Mouse (Mus musculus) left cerebral cortex, adult 8-10 months (tissue): Measurements from ENCODE around the gene Ccl25. TPM values are rescaled to one million over a fixed set of nuclear protein-coding genes. Genes with fewer than 3 reads are reported as not detected.
A peak's percentile ranks its signal among the peaks of the same experiment; 100 is the strongest.

ENCODE experiments used
- DNase-seq, 2 experiments: peaks; one replicate each; pipeline ENCODE4 v3.0.0; 2022; ENCODE audit warnings: low spot score in 2 of 2
- total RNA-seq, 4 experiments: library from RNA; stranded (reverse); gene quantifications; 2 replicates each; pipeline ENCODE4 v1.2.4; 2022

Ccl25 gene
- total RNA-seq: 10 to 100 TPM; 18.5 to 23.5 (median 21.9) TPM

DNA sequence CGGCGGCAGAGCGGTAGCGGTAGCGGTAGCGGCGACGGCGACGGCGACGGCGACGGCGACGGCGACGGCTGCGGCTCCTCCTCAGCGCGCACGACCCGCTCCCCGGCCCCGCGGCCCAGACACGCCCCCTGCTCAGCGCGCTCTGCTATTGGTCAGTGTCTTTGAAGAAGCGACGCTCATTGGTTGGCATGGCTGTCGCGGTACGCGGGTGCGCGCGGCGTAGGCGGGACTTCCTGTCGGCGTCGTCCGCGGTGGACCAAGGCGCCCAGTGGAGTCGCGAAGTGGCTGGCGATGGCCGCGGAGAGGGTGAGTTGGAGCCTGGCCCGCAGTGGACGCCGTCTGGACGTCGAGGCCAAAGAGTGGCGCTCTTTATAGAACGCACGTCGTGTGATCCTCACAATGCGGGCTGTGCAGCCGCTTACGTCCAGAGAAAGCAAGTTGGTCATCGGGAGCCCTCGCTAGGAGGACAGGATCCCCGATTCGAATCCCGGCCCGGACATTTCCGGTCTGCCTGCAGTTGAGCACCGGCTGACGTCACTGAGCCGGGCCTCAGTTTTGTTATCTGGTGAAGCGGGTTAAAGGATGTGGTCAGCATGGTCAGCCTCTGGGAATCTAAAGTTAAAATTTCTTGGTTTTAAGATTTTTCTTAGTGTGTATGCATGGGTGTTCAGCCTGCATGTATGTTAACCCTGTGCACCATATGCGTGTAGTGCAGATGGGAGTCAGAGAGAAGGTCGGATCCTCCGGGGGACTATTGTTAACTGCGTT, at the start of gene Ccl25, which contains the start of gene Elavl1:
Gene Ccl25, plus strand, starts transcription at position 228 of the 768 bp plus-strand sequence.
Gene Elavl1, minus strand, starts transcription at position 431 of the 768 bp plus-strand sequence.
- peak; percentile 96 to 97 for DNase-seq

DNA sequence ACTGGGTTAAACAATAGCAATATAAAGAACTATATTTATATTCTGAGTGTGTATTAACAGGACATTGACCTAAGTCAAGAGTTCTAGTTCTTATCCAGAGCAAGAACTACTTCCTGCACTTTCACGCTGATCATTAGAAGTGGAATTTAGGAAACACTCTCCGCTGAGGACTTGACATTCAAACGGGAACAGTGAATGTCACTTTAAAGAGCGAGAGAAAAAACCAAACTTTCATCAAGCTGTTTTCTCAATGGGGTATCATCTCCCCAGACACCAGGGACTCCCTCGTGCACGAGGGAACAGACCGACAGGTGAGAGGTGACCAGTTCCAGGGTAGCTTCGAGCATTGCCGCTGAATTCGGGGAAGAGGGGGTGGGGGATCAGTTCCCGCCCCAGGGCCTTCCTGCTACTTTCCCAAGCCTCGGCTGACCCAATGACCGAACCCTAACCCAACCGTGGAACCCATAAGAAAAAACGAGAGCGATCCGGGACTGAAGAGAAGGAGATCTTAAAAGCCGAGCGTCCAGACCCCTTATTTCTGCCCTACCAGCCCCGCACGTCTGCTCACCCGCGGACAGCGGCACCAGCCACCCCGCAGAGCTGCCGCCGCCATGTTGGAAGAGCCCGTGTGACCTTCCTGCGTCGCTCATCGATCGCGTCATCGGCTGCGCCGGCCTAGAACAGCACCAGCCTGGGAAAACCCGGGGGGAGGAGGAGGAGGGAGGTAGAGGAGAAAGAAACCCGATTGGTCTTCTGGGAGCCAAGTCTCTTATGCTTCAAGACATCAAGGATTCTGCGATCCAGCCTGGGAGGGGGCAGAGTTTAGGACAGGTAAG, 49.5 kb upstream of the Ccl25 start, which contains the start of gene Timm44:
Gene Timm44, minus strand, starts transcription at position 639 of the 836 bp plus-strand sequence.
- DNase-seq: peak; percentile 92 to 97

GRCm38 (mm10) chr8:4276111-4276465, 48.9 kb upstream of the Ccl25 start:
- DNase-seq: no peak

DNA sequence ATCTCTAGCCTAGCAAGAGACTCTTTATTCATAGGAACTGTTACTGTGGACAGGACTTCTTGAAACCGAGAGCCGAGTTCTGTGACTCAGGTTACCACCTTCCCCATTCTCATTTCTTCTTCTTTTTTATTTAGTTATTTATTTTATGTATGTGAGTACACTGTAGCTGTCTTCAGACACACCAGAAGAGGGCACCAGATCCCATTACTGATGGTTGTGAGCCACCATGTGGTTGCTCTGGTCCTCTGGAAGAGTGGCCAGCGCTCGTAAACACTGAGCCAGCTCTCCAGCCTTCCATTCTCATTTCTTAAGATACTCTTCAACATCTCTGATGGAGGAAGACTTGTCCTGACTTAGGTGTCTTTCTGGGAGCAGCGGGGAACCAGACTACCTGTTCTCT, 32.3 kb upstream of the Ccl25 start:
- DNase-seq: no peak

DNA sequence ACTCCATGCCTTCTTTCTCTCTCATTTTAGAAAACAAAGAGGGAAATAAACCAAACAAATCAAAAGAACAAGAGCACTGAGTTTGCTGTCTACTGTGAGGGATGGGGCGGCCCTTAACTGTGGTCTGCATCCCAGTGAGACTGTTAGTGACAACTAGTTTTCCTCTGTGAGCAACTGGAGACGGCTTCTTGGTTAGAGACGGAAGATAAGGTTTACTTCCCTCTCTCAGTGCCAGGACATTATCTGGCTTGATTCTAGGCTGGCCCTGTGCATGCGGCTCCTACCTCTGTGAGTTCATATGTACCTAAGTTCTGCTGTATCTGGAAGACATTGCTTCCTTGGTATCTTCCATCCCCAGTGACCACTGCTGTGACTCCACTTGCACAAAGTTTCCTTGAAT, 27.2 kb upstream of the Ccl25 start:
- no peak for DNase-seq

GRCm38 (mm10) chr8:4304124-4304547, 20.9 kb upstream of the Ccl25 start:
- no peak for DNase-seq

- no peak for DNase-seq
These were observed 19.2 kb upstream of the Ccl25 start for GRCm38 (mm10) chr8:4305838-4306237.

GRCm38 (mm10) chr8:4312104-4312503, 12.9 kb upstream of the Ccl25 start:
- DNase-seq: no peak

- no peak for DNase-seq
These were observed 11.5 kb upstream of the Ccl25 start for GRCm38 (mm10) chr8:4313254-4314124.

DNA sequence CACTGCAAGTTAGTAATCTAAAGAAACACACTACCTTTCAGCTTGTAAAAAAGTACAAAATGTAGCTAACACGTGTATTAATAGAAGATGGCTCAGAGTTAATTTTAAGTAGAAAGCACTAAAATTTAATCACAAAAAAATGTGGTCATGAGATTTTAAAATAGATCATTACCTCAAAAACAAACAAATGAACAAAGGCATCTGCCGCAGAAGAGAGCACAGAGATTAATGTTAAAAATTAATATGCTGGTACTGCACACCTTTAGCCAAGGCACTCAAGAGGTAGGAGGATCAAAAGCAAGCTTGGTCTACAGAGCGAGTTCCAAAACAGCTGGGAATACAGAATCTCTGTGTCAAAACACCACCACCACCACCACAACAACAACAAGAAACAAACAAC, 10.2 kb upstream of the Ccl25 start:
- DNase-seq: no peak

GRCm38 (mm10) chr8:4318124-4318523, 6.9 kb upstream of the Ccl25 start:
- no peak for DNase-seq

- no peak for DNase-seq
These were observed 6.0 kb upstream of the Ccl25 start for GRCm38 (mm10) chr8:4318796-4319572.

DNA sequence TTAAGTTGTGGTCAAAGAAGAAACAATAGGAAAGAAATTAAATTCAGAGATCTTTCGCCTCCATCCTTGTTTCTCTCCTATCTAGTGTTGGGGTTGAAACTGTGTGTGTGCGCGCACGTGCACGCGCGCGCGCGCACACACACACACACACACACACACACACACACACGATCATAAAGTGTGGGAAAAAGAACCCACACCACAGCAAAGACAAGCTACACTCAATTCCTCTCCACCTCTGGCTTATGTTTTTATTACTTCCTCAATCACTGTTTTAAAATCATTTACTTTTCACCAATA, 5.5 kb upstream of the Ccl25 start:
- no peak for DNase-seq

GRCm38 (mm10) chr8:4320404-4320803, 4.6 kb upstream of the Ccl25 start:
- DNase-seq: no peak

DNA sequence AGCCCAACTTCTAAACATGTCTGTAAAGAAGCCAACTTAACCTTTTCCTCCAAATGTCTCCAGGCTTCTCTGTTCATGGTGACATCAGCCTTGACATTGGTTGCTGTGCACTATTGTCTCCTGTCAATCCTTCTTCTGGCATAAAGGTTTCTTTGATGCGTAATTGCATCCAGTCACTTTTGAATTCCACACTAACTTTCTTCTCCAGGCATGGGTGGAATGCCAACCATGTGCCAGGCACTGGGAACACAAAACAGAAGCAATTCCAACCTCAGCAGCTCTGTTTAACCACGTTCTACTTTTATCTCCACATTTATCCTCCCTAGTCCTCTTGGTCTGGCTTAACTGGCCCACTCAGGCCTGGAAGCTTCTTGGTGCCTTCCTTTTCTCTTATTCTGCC, 4.0 kb upstream of the Ccl25 start:
- DNase-seq: no peak

DNA sequence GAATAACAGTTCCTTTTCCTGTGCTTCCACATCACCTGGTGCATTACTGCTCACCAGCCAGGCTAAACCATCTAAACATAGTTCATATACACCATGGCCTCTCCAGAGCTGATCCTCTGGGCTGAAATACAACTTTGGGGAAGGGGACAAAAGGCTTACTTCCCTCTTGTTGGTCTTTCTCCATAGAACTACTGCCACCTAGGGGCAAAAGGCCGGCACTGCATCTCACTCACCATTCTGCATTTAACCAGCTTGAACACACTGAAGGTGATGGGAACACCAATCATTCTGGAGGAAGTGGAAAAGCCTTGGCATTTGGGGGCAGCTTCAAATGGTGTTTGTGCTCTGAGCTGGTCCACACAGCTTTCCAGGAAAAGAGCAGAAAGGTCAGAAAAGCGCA, 2.5 kb upstream of the Ccl25 start:
- DNase-seq: peak; percentile 45 to 73

DNA sequence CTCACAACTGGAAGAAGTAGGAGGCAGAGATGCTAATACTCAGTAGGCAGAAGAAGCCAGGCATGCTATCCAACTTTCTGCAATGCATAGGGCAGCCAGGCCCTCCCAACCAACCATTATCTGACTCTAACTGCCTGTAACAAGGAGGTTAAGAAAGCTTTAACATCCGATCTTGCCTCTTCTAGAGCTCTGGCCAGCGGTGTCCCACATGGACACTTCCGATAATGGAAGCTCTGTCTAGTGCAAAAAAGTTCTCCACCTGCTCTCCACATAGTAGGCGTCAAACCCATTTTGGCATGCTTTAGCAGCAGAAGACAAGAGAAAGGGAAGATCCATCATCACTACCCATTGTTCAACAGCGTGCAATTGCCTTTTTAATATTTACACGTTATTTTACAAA, 1.1 kb upstream of the Ccl25 start:
- DNase-seq: no peak

- DNase-seq: peak; percentile 21 to 40
These were observed 485 bp upstream of the Ccl25 start for GRCm38 (mm10) chr8:4324525-4324924.

- no peak for DNase-seq
These were observed 684 bp downstream of the Ccl25 start for GRCm38 (mm10) chr8:4325751-4326036.

DNA sequence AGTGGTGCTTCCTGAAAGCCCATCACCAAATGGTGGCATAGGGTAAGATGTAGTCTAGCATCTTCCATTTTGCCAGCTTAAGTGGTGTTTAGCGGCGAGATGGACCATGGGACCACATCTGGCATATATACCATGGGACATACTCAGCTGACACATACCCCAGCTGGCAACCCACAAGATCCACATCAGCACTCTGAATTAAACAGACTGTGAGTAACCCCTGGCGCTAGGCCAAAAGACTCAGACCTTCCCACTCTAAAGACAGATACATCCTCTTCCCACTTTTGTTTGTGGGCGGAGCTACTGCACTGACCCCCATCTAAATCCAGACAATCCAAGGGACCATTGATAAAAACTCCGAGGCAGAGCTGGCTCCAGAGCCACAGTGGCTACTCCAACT, 4.0 kb downstream of the Ccl25 start:
- no peak for DNase-seq

DNA sequence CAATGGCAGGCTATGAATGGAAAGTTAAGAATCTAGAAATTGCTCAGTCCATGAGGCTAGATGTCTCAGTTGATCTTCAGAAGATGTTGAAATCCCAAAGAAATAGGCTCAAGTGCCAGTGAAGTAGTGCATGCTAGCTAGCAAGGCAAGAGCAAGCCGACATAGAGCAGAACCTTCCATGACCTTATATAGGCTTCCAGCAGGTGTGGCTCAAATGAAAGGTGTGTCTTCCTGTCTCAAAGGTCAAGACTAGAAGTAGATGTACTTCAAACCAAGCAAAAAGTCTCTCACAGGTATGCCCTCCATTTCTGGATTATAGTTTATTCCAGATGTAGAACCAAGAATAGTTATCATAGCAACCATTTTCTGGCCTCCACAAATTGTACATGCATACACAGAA, 9.0 kb downstream of the Ccl25 start:
- no peak for DNase-seq
